Mouse (Mus musculus): ENCODE data around the gene Dnah7b.
"Not testable (repeated sequence)": the region's sequence is repeated elsewhere in the genome, so short reads cannot be mapped to it uniquely, and the experiment has no call there.

Dnah7b gene

GRCm38 (mm10) chr1:46066015-46066414, at the start of gene Dnah7b:
Gene Dnah7b (plus strand): TSS chr1:46066315.
- no peak for DNase-seq (ENCODE audit: low spot score in 2 of 2)

GRCm38 (mm10) chr1:46018382-46018977, 47.6 kb upstream of the Dnah7b start:
- DNase-seq (ENCODE audit: low spot score in 2 of 2): no peak

DNA sequence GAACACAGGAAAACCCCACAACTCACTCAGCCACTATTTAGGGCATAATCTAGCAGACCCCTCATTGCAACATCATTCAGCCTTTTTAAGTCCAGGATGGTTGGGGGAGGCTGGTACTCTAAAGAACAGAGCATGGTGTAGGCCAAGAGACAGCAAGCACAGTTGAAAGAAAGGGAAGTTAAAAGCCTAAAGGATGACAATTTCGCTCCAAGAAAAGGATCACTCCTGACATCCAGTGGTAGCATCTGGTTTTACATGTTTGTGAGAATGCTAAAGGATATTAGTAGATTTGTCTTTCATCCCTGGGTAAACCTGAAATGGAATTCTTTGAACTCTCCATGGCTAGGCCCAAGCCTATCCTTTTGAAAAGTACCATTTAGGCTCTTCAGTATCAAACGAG, 43.9 kb upstream of the Dnah7b start:
- DNase-seq (ENCODE audit: low spot score in 2 of 2): no peak

DNA sequence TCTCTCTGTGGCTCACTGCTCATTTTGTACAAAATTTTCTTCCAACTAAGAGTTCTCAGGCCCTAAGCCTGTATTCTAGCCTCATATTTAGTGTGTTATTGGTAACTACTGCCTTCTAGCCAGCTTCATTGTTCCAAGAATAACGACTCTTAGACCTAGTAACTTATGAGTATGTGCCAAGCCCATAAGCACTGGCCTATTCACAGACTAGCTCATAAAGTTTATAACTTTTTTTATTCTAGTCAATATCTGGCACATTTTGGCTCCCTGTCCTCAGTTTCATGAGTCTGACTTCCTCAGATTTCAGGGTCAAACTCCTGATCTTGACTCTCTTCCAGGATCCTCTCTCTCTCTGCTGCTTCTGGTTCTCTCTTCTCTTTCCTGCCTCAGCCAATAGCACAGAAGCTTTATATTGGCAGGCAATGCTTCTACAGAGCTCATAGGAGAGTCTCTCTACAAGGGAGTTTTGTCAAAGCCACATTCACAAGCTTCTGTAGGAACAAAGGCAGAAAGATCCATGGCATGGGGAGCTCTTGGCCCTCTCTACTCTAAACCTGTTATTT, 34.0 kb upstream of the Dnah7b start:
- no peak for DNase-seq (ENCODE audit: low spot score in 2 of 2)

- DNase-seq (ENCODE audit: low spot score in 2 of 2): no peak
Measured at GRCm38 (mm10) chr1:46048188-46048587, 17.9 kb upstream of the Dnah7b start.

GRCm38 (mm10) chr1:46066484-46067251, 553 bp downstream of the Dnah7b start:
- peak in 1 of 2 experiments; percentile 3 for DNase-seq (ENCODE audit: low spot score in 2 of 2)

GRCm38 (mm10) chr1:46068787-46069186, 2.7 kb downstream of the Dnah7b start:
- not testable (repeated sequence) for DNase-seq (ENCODE audit: low spot score in 2 of 2)

DNA sequence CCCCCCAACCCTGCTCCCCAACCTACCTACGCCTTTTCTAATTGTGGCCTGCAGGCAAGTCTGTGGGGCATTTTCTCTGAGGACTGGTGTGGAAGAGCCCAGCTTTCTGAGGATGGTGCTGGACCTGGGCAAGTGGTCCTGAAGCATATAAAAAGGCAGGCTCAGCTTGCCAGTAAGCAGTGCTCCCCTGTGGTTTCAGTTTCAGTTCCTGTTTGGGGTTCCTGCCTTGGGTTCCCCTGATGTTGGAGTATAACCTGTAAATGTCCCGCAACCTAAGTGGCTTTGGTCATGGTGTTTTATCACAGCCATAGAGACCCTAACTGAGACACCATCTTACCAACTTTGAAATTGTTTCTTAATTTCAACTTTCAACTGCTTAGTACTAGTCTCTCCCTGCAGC, 11.8 kb downstream of the Dnah7b start:
- DNase-seq (ENCODE audit: low spot score in 2 of 2): no peak

- DNase-seq (ENCODE audit: low spot score in 2 of 2): no peak
Measured at GRCm38 (mm10) chr1:46100484-46100883, 34.4 kb downstream of the Dnah7b start.

DNA sequence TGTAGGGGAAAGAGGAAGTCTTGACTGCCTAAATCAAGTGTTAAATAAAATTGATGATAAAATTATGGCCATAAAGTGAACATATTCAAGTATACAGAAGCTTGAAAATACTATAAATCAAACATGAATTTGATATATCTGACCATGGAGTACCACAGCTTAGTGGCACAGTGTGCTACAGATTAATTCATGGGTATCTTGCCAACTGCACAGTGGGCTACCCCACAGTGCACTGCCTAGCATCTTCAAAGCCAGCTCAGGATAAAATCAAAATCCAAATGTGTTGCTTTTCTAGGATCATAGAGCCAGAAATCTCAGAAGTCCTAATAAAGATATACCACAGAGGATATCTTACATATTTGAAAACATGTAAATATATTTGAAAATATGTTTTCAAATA, 46.5 kb downstream of the Dnah7b start:
- not testable (repeated sequence) for DNase-seq (ENCODE audit: low spot score in 2 of 2)

- not testable (repeated sequence) for DNase-seq (ENCODE audit: low spot score in 2 of 2)
Measured at GRCm38 (mm10) chr1:46117179-46117578, 51.1 kb downstream of the Dnah7b start.

GRCm38 (mm10) chr1:46128058-46128457, 61.9 kb downstream of the Dnah7b start:
- DNase-seq (ENCODE audit: low spot score in 2 of 2): no peak

- DNase-seq (ENCODE audit: low spot score in 2 of 2): not testable (repeated sequence)
Measured at GRCm38 (mm10) chr1:46196835-46197234, 130.7 kb downstream of the Dnah7b start.

DNA sequence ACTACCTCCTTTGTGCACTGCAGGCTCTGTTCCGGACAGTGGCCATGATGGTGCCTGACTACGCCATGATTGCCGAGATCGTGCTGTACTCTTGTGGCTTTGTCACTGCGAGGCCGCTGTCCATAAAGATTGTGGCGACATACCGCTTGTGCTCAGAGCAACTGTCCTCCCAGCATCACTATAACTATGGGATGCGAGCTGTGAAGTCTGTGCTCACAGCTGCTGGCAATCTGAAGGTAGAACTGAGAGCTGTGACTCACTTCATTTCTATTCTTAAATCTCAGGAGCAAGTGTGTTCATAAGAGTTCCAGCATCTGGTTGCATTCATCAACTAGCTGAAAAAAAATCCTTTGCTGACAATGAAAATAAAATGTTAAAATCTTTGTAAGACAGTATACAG, 135.1 kb downstream of the Dnah7b start:
- DNase-seq (ENCODE audit: low spot score in 2 of 2): not testable (repeated sequence)

DNA sequence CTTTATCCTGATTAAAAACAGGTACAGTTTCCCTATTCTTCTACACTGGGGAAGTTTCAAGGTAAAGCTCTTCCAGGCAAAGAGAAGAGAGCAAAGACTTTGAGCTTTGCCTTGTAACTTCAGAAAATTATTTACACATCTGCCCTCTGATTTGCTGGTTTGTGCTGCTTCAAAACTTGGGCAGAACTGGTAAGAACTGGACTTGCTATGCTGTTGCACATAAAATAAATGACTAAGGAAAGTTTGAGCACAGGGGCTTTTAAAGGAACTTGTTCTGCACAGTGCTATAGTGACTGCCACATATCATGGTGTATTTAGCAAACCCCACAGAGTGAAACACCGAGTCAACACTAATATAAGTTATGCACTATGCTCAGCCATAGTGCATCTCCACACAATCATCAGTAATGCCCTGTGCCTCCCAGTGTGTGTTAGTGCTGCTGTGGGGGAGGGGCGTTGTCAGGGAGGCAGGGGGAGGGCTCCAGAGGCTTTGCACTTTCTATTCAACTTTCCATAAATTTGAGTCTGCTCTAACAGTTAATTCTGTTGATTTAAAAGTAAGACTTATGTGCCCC, 144.0 kb downstream of the Dnah7b start:
- not testable (repeated sequence) for DNase-seq (ENCODE audit: low spot score in 2 of 2)

GRCm38 (mm10) chr1:46222704-46223103, 156.6 kb downstream of the Dnah7b start:
- not testable (repeated sequence) for DNase-seq (ENCODE audit: low spot score in 2 of 2)

DNA sequence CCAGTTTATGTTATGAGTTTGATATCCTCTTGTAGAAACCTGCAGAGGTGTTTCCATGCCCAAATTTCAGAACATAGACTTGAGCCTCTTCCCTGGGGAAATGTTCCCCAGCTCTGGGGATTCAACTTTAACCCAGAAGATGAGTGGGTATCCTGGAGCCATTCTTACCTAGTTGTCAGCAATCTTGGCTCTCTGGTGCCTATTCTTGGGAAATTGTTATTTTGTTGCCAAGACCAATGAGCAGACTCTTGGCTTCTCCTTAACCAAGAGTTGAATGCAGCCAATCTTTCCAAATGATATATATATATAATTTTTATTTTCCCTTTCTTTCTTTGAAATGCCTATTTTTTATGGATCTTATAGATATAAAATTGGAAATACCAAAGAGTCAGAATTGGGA, 160.0 kb downstream of the Dnah7b start:
- DNase-seq (ENCODE audit: low spot score in 2 of 2): not testable (repeated sequence)

DNA sequence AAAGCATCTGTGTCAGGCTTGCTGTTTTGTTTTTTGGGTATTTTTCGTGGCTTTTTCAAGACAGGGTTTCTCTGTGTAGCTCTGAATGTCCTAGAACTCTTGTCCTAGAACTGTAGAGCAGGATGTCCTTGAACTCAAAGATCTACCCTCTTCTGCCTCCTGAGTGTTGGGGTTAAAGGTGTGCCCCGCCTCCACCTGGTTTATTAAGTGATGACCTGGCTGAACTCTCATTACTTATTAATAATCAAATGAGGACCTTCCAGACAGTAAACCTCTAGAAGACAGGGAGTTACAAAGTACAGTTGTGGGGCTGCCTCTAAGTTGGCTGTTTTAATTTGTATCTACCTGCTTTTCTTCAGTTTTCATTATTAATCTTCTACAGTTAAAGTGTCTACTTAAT, 202.7 kb downstream of the Dnah7b start:
- not testable (repeated sequence) for DNase-seq (ENCODE audit: low spot score in 2 of 2)

GRCm38 (mm10) chr1:46271927-46272326, 205.8 kb downstream of the Dnah7b start:
- no peak for DNase-seq (ENCODE audit: low spot score in 2 of 2)

- DNase-seq (ENCODE audit: low spot score in 2 of 2): not testable (repeated sequence)
Measured at GRCm38 (mm10) chr1:46278057-46278910, 212.2 kb downstream of the Dnah7b start.

DNA sequence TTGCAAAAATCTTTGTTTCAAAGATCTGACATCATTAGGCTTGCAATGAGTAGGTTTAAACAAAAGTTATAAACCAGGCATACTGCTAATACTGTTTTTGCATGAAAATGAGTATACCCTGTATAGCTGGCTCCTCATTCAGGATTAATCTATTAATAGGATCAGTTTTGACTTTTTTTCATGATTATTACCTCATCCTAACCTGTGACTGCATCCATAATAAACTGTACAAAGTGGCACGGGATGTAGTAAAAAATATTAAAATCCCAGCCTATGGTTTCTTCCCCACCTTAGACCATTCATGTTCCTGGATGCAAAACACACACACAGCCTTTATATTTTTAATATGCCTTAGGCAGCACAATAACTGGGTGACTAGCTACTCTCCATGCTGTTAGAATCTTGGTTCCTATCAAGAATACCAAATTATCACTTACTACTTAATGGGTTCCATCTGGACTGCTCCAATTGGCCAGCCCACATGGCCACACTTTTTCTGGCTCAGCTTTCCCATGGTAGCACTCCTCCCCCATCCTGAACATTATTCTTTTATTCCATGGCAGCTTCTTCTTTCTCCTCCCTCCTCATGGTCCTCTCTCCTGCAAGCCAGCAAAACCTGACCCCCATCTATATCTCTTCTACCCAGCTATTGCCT, 212.9 kb downstream of the Dnah7b start:
- DNase-seq (ENCODE audit: low spot score in 2 of 2): not testable (repeated sequence)

All from frontal cortex, postnatal 25 days (tissue).